Mouse (Mus musculus) heart, postnatal 36 days (tissue): ENCODE results near the gene Fam189a2. TPM values are rescaled to one million over a fixed set of nuclear protein-coding genes. Genes with fewer than 3 reads are reported as not detected.
A peak's percentile ranks its signal among the peaks of the same experiment; 100 is the strongest.

Source experiments
- DNase-seq, 2 experiments: peaks; one replicate each; pipeline ENCODE4 v3.0.0; 2021 to 2022
- intact Hi-C: fragments of 180-260 bp; cut with DNase I; formaldehyde crosslinking; loops from one replicate; pipeline ENCODE4 v1.15.1; 2025
- total RNA-seq, 2 experiments: library from RNA; stranded (reverse); gene quantifications; 2 replicates each; pipeline ENCODE4 v1.2.3; 2021

Fam189a2 gene
- 10 to 100 TPM; 55.8 to 62.4 TPM for total RNA-seq

DNA sequence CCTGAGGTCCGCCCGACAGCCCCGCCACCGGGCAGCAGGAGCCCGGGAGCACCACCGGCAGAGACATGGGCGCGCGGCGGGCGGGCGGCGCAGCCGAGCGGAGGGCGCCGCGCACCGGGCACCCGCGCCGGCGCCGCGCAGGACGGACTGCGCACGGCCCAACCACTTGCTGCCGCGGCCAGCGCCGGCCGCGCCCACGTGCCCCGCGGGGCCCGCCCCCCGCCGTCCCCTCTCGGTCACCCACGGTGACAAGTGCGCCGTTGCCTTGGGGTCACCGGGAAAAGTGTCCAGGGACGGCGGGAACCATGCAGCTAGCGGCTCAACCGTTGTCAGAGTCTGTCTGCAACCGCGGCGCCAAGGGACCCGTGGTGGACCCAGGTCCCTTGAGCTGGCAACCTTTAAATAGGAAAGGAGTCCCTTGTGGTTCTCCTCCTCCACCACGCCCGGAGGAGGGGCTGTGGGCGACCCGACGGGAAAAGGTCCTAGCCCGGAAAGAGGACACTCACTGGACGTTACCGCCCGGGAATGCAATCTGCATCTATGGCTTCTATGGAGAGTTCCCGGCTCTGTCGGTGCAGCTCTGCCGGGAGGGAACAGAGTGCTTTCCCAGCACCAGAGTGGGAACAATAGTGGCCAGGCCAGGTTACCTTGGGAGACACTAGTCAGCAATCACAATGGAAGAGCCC is at the start of gene Fam189a2:
Gene Fam189a2 (minus strand): TSS at position 149 of the 686 bp plus-strand sequence.
- intact Hi-C loops, result loop anchor here (2.0 to 10.0 kb wide), 3 partner anchors 58 to 244 kb away; no protein-coding TSS in a partner anchor
- DNase-seq, result peak; percentile 56 to 73

DNA sequence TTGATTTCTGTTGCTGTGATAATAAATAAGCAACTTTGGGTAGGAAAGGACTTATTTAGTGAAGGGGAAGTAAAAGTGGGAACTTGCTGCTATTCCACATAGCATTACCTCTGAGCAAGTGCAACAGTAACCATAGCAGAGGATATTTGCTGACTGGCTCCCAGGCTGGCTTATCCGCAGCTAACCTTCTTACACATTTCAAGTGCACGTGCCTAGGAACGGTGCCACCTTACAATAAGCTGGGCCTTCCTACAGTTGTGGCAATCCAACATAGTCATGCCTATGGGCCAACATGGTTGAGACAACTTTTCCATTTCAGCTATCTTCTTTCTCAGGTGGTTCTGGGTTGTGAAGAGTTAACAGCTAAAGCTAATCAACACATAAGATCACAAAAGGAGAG is 46.8 kb upstream of the Fam189a2 start:
- intact Hi-C loops, result no loop called here
- DNase-seq, result no peak

DNA sequence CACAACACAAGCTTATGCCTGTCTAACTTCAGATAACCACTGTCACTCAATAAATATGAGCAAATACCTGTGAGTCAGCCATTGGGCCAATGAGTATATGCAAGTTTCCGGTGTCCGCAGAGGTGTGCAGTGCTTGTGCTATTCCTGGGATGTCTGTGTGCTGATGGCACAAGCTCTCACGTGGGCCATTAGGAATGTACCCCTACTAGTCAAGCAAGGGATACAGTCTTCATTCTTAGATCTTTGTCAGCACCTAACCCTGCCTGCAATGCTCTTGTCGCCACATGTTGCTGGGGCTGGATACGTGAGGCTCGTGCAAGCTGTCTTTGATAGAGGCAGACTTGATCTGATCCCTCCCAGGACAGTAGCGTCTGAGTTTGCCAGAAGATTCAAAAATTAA is 45.7 kb upstream of the Fam189a2 start:
- intact Hi-C loops, result no loop called here
- DNase-seq, result no peak

DNA sequence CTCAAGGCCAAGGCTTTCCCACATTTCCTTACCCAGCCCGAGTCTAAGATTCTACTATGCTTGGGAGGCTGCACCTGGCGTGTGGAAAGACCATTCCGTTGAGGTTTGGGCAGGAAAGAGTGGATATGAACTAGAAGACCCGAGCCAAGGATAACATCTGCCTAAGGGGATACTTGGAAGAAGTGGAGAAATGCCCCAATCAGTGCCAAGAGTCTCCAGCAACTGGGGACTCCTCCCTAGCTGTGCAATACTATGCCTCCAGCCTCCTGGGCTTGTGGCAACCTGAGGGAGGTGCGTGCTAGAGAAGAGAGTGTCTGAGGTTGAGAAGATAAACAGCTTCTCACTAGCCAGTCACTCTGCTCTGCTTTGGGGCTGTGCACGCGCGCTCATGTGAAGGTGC is 45.1 kb upstream of the Fam189a2 start:
- intact Hi-C loops, result no loop called here
- DNase-seq, result no peak

DNA sequence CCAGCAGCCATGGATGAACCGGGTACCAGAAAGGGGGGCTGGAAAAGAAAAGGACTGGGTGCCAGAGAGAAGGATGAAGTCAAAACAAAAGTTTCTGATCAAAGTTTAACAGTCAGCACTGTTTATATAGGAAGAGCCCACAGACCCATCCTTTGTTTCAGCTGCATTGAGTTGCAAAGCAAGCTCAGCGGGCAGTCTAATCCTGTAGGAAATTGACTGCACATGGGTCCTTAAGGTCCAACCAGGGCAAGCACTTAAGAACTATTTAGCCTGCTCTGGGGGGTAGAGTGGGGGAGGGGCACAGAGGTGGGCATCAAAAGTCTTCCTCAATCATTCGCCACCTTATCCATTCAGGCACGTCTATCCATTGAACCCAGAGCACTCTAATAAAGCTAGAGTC is 42.3 kb upstream of the Fam189a2 start:
- intact Hi-C loops, result no loop called here

DNA sequence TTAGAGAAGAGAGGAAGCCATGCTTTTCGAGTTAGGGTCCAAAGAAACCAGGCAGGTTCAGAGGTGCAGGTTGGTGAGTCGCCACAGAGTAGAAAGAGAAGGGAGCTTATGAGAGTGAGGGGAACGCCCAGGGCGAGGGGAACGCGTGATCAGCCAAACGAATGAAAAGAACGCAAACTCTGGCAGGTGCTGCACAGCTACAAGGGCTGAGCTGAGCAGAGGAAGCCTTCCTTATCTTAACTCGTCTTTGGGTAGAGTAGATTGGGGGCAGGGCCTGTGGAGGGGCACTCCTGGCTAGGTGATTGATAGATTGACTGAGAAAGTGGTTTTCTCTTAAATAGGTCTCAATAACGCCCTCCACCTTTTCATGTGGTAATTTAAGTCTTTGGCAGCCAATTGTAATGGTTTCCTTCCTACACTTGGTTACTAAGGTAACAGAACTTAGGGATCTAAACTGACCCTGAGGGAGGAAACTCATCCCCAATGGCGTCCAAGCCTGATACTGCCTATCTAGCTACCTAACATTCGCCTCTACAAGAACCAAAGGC is 33.6 kb upstream of the Fam189a2 start:
- intact Hi-C loops, result no loop called here

More for the DNA sequence above, 42.3 kb upstream of the Fam189a2 start:
- DNase-seq, result no peak

DNA sequence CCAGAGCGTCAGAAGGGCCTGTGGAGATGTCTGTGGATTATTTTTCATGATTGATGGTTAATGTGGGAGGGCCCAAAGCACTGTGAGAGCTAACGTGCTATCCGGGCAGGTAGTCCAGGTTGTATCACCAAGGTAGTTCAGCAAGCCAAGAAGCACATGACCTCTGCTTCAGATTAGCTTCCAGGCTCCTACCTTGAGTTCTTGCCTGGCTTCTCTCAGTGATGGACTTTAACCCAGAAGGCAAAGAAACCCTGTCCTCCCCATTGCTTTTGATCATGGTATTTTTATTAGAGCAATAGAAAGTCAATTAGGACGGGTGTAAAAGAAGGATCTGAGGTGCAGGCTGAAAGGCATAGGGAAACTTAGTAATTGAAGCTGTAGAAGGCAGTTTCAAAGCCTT is 32.8 kb upstream of the Fam189a2 start:
- intact Hi-C loops, result no loop called here
- DNase-seq, result no peak

More for the DNA sequence above, 33.6 kb upstream of the Fam189a2 start:
- no peak for DNase-seq

DNA sequence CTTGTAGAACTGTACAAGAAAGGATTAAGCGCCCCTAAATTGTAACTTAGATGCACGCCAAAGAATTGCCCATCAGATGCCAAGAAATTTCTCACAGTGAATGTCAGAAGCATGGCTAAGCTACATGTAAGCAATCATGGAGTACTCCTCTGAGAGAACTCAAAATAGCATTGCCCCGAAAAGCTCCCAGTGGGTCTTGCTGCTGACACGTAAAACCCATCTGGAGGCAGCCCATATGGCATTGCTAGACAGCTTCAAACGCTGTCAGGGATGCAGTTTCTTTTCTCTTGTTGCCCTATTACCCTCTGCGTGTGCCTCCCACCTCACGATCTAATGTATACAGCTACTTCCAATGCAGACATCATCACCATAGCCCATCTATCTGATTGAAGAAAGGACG is 28.0 kb upstream of the Fam189a2 start:
- intact Hi-C loops, result no loop called here
- DNase-seq, result no peak

DNA sequence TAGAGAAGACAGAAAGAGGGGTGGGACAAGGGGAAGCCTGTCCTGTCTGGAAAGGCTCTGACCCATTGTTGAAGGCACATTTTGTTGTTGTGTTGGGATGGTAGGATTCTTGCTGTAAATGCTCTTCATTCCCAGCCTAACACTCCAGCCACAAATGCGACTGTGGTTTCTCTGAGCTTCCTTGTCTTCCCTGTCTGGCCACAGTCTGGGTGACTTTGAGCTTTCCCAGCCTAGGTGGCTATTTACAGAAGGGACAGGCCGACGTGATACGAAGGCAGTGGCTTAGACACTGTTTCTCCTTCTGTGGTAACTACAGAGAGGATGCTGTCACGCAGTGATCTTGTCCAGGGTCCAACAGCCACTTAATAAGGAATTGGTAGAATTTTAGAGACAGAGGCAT is 27.2 kb upstream of the Fam189a2 start:
- no peak for DNase-seq
- intact Hi-C loops, result no loop called here

DNA sequence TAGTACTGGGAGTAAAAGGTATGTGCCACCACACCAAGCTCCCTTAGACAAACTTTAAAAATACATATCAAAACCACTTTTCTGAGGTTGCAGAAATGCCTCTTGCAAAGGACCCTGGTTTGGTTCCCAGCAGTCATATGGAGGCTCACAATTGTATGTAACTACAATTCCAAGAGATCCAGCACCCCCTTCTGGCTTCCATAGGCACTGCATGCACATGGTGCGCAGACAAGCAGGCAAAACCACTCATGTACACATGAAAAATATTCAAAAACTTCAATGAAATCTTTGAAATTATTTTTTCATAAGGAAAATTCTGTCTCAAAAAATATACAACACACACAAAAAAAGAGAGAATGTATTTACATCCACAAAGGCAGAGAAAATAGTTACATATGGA is 26.1 kb upstream of the Fam189a2 start:
- DNase-seq, result no peak
- intact Hi-C loops, result no loop called here

DNA sequence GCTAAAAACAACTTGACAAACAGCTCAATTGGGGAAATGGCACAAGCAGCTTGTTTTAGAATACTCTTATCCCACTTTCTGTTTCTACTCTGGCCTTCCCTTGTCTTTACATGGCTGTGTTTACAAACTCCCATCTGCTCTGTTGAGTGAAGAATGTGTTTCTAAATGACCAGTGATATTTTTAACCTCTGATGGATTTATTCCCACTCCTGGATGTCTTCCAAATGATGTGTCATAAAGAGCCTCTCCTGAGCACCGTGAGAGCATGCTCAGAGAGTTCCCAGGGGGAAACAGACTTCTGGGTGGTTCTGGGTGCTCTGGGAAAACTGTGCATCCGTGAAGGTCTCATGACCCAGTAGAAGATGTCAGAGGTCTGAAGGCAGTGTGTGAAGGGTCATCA is 24.1 kb upstream of the Fam189a2 start:
- DNase-seq, result peak in 1 of 2 experiments; percentile 35
- intact Hi-C loops, result no loop called here

DNA sequence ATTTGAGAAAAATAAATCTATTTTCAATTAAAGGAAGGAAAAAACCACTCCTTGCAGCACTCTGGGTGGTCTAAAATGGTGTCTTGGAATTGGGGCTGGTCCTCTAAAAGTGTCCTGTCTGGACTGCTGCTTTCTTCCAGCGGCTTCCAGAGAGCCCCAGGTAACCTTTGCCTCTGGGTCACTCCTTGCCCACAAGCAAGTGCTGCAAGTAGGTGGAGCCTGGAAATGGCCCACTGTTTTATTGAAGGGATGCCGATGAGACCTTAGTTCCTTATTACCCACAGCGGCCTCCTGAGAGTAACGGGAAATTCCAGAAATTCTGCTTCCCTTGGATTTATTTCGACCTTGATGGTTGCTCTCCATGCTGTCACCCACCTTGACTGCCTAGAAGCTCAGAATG is 23.4 kb upstream of the Fam189a2 start:
- peak; percentile 13 to 25 for DNase-seq
- intact Hi-C loops, result no loop called here

DNA sequence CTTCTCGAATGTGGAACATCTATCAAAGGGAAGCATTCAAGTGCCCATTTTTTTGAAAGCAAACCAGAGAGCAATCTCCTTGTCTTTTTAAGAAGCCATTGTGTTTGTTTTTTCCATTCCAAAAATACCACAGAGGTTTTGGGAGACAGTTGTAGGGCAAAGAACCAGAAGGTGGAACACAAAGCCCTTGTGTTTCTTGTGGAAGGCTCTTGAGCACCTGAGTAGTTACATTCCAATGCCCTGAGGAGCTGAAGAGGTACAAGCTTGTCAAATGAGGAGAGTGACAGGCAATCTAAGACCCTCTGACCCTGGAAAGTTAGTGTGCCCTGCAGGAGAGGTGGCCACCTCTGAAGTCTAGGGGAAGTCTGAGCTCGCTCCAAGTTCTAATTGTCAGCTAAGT is 19.7 kb upstream of the Fam189a2 start:
- intact Hi-C loops, result no loop called here
- DNase-seq, result no peak

DNA sequence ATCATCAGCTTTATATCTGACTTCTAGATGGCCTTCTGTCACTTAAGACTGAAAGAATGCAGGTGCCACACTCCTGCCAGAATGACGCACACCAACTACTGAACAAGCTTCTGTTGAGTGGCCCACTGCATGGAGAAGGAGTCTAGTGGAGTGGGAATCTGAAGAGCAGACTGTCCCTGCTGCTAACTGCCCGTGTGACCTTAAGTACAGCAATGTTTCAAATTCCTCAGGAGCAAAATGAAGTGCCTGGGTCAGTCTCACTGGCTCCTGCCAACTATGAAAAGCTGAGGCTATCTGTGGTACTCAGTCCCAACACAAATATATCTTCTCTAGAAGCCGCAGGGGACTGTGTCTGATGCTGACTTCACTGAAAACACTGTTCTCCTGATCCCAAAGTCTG is 18.5 kb upstream of the Fam189a2 start:
- DNase-seq, result no peak
- intact Hi-C loops, result no loop called here

DNA sequence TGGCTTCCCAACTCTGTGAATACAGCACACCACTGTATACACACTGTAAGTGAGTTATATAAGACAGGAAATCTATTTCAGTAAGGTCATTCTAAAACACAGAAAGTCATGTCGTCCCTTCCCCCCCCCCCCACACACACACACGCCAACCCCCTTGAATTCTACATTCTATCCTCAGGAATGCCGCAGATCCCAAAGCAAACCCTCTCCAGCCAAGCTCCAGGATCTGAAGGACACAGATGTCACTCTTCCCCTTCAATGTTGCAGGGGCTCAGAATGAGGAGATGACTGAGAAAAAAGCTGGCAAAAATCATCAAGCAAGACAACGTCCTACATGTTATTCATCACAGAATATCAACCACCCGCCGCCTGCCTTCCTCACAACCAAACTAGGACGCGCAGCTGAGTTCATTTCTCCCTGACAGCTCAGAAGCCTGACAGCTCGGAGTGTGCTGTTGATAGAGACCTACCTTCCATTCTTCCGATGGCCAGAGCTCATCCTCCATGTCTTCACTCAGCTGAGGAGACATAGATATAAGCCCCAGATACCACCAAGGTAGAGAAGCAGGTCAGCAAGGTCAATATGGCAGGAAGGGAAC is 15.7 kb upstream of the Fam189a2 start:
- intact Hi-C loops, result no loop called here
- no peak for DNase-seq

DNA sequence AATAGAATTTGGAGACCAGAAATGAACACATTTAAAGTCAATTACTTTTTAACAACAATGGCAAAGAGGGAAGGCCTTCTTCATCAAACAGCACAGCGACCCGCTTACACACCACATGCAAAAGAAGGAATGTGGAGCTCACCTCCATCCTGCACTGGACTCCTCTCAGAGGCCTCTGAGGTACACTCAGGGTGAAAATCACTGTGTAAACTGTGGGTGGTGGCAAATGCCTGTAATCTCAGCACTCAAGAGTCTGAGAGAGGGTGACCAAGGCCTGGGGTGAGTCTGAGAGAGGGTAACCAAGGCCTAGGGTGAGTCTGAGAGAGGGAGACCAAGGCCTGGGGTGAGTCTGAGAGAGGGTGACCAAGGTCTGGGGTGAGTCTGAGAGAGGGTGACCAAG is 11.6 kb upstream of the Fam189a2 start:
- no peak for DNase-seq
- intact Hi-C loops, result no loop called here

DNA sequence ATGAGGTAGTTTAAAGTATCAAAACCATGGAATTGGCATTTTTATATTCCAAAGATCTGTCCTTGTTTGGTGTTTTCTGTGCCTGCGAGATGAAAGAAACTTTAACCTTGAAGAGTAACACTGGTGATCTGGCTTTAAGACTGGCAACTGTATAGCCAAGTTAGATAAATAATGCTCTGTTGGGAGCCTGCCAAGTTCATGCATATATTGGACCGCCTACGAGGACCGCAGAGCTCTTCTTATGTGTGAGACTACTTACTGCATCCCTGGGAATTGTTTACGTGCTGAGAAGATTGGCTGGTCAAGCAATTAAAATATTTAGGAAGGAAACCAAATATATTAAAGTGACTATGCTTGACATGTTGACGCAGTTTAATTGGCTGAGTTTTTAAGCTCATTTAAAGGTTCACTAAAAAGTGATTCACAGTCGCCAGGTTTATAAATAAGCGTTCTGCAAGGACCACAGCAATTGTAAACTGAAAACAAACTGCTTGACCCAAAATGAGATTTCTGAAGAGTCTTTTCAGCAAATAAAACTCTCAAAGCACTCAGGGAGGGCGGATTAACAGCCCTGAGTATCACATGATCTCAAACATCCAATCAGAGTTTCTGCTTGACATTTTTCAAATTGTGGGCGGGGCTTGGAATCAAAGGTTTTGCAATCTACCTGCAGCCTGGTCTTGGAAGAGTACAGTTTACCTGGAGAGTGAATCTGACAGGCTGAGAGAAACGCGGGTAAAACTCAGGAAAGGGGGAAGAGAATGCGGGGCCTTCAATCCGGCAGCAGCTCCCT is 8.4 kb upstream of the Fam189a2 start:
- DNase-seq, result no peak
- intact Hi-C loops, result loop anchor here (10.0 kb wide), 1 partner anchor 236 kb away; no protein-coding TSS in a partner anchor

DNA sequence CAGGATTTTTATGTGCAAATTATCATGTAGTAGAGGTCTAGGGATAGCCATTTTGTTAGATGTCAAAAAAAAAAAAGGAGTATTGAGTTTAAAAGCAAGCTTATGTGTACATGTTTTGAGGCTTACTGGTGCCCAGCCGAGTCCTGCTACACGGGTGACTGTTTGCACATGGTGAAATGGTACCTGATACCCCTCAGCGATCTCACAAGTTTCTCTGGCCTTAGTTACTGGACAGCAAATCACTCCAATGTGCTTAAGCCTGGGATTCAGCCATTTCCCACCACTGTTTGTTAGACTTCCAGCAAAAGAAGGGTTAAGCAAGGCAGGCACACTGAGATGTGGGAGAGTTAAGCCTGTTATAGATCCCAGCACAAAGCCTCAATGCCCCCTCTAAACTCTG is 3.5 kb upstream of the Fam189a2 start:
- no peak for DNase-seq
- intact Hi-C loops, result loop anchor here (5.0 to 10.0 kb wide), 2 partner anchors 68 to 240 kb away; no protein-coding TSS in a partner anchor

DNA sequence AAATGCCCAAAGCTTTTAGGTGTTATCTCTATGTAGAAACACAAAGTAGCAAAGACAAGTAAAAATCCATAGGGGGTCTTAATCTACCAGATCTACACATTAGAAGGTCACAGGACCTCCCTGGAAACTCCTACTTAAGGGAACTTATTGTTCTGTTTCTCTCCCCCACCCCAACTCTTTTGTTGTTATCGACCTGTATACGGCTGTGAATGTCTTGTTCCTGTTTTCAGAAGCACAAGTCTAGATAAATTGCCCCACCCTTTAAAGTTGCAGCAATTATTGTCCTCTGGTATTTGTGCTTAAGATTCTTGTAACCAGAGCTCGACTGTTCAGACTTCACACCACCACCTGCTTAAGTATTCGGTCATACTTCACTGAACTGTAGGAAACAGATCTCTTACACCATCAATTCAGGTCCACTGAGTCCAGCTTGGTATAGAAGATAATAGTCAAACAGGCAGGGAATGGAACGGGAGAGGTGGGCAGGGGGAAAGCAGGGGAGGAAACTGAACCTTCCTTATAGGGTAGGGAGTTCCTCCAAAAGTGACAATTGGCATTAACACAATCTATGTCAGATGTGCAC is 1.9 kb upstream of the Fam189a2 start:
- intact Hi-C loops, result loop anchor here (2.0 to 10.0 kb wide), 3 partner anchors 38 to 242 kb away; no protein-coding TSS in a partner anchor
- DNase-seq, result no peak

DNA sequence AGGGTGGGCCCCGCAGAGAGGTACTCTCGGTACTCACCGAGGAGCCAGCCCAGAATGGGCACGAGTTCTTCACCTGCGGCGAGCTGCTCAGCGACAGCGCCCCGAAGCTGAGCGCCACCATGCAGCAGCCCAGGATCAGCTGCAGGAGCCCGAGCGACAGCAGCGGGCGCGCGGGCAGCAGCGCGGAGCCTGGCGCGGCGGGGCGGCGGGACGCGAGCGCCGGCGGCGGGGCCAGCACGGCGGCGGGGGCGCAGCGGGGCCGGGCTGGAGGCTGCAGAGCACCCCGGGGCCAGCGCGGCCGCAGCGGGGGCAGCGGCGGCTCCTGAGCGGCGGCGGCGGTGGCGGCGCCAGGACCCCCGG is 328 bp downstream of the Fam189a2 start:
- DNase-seq, result peak in 1 of 2 experiments; percentile 40
- intact Hi-C loops, result loop anchor here (2.0 to 10.0 kb wide), 3 partner anchors 58 to 244 kb away; no protein-coding TSS in a partner anchor
